ENCODE assay signal across 13 mouse cellular contexts in the genomic region with DNA sequence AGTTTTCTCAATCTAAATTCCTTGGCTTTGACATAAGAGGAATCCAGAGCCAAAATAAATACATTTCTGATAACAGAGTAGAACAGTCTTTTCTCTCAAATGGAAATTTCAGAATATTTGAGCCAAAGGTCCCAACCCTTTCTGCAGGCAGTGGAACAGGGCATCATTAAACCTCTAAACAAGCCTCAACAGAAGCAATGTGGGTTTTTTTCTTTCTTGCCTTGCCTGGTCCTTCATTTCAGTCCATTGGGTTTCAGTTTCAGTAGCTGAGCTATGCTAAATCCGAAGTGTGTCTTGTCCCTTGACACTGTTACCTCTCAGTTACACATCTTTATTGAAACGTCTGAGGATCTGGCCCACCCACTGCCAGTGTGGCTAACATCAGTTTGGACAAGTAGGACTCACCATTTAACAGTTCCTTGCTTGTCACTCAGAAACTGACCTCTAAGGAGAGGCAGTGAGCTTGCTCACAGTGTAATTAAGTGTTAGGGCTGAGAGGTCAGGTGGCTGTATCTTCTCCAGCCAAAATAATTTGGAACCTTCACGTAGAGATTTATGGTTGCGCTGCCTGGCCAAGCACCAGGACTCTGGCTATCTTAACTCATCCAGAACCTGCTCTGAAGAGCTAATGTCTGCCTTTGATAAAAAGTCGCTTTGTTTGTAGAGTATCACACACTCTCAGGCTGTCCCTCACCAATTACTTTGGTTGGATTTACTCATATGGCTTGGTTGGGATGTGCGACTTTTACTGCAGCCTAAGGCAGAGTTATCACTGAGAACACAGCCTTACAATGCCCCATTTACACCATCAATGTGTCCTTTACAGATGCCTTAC.
A peak's percentile ranks its signal among the peaks of the same experiment; 100 is the strongest.
DNase-seq lines count a peak whose midpoint lies in the region.
"Had no signal": no experiment of that assay in that cellular context is flagged by ENCODE, and none has a peak within 500 bp of the region (broad histone marks: within the 10 kb centered on the region; RNA-seq: fewer than 3 reads in every experiment).

No protein-coding gene starts in this region.

- DNase-seq in embryo, embryonic 10 days (ENCODE audit: low spot score): peak; percentile 5
- no peak for DNase-seq in embryo, embryonic 10.5 days (ENCODE audit: low spot score)
- peak; percentile 3 for DNase-seq in lung, adult 18-20 months
- no peak for DNase-seq in lung, postnatal 4 days
- DNase-seq in kidney, postnatal 10 days: peak; percentile 11
- DNase-seq in lung, postnatal 25 days (ENCODE audit: low spot score): peak; percentile 17
- DNase-seq in B cell, adult 2 months: no peak
- no peak for DNase-seq in urinary bladder, adult 18-20 months (ENCODE audit: low spot score in 2 of 2)
- DNase-seq: adrenal gland, postnatal 10 days; cerebellum, adult 8-10 months; embryo, embryonic 11 days; right cerebral cortex, postnatal 25 days; thymus, postnatal 4 days had no signal

Comparison
In these comparisons a context has a peak if more than half of its experiments do, and no peak if none do; other contexts are left out.
1. DNase-seq: peak in embryo, embryonic 10 days (single experiment), lung, adult 18-20 months (2 of 2), kidney, postnatal 10 days (single experiment) and lung, postnatal 25 days (single experiment); none in embryo, embryonic 10.5 days (single experiment), lung, postnatal 4 days (0 of 2), B cell, adult 2 months (0 of 2) and urinary bladder, adult 18-20 months (0 of 2).